Mouse (Mus musculus): ENCODE data around the gene Faf1.

The Faf1 gene

GRCm38 (mm10) chr4:109782577-109783114 lies 106.3 kb downstream of the Faf1 start:
- no peak for DNase-seq (ENCODE audit: low read depth, low spot score)

GRCm38 (mm10) chr4:109789347-109790001 lies 113.1 kb downstream of the Faf1 start:
- no peak for DNase-seq (ENCODE audit: low read depth, low spot score)

- DNase-seq (ENCODE audit: low read depth, low spot score): no peak
These were observed 115.9 kb downstream of the Faf1 start for GRCm38 (mm10) chr4:109792331-109792730.

- DNase-seq (ENCODE audit: low read depth, low spot score): no peak
These were observed 116.7 kb downstream of the Faf1 start for GRCm38 (mm10) chr4:109793072-109793471.

- DNase-seq (ENCODE audit: low read depth, low spot score): no peak
These were observed 121.3 kb downstream of the Faf1 start for GRCm38 (mm10) chr4:109797511-109798182.

- no peak for DNase-seq (ENCODE audit: low read depth, low spot score)
These were observed 130.0 kb downstream of the Faf1 start for GRCm38 (mm10) chr4:109806408-109806807.

GRCm38 (mm10) chr4:109815161-109815560 lies 138.8 kb downstream of the Faf1 start:
- no peak for DNase-seq (ENCODE audit: low read depth, low spot score)

- no peak for DNase-seq (ENCODE audit: low read depth, low spot score)
These were observed 139.2 kb downstream of the Faf1 start for GRCm38 (mm10) chr4:109815592-109815991.

- DNase-seq (ENCODE audit: low read depth, low spot score): no peak
These were observed 143.1 kb downstream of the Faf1 start for GRCm38 (mm10) chr4:109819455-109819854.

- peak; percentile 1 for DNase-seq (ENCODE audit: low read depth, low spot score)
These were observed 153.4 kb downstream of the Faf1 start for GRCm38 (mm10) chr4:109829800-109830199.

GRCm38 (mm10) chr4:109857851-109858250 lies 181.5 kb downstream of the Faf1 start:
- DNase-seq (ENCODE audit: low read depth, low spot score): no peak

- DNase-seq (ENCODE audit: low read depth, low spot score): no peak
These were observed 182.4 kb downstream of the Faf1 start for GRCm38 (mm10) chr4:109858571-109859392.

GRCm38 (mm10) chr4:109859401-109859800 lies 183.0 kb downstream of the Faf1 start:
- no peak for DNase-seq (ENCODE audit: low read depth, low spot score)

GRCm38 (mm10) chr4:109860256-109860655 lies 183.9 kb downstream of the Faf1 start:
- no peak for DNase-seq (ENCODE audit: low read depth, low spot score)

GRCm38 (mm10) chr4:109862271-109862670 lies 185.9 kb downstream of the Faf1 start:
- DNase-seq (ENCODE audit: low read depth, low spot score): no peak

- no peak for DNase-seq (ENCODE audit: low read depth, low spot score)
These were observed 186.6 kb downstream of the Faf1 start for GRCm38 (mm10) chr4:109863021-109863420.

- DNase-seq (ENCODE audit: low read depth, low spot score): no peak
These were observed 192.6 kb downstream of the Faf1 start for GRCm38 (mm10) chr4:109868897-109869484.

- no peak for DNase-seq (ENCODE audit: low read depth, low spot score)
These were observed 207.9 kb downstream of the Faf1 start for GRCm38 (mm10) chr4:109884333-109884732.

- DNase-seq (ENCODE audit: low read depth, low spot score): no peak
These were observed 211.5 kb downstream of the Faf1 start for GRCm38 (mm10) chr4:109887856-109888357.

GRCm38 (mm10) chr4:109897810-109898566 lies 221.6 kb downstream of the Faf1 start:
- DNase-seq (ENCODE audit: low read depth, low spot score): no peak

GRCm38 (mm10) chr4:109901076-109901475 lies 224.7 kb downstream of the Faf1 start:
- DNase-seq (ENCODE audit: low read depth, low spot score): no peak

All from CD4-positive, CD25-positive, alpha-beta regulatory T cell, adult 2 months (primary cell).